Mouse (Mus musculus): Measurements from ENCODE around the gene Plcb3. TPM values are rescaled to one million over a fixed set of nuclear protein-coding genes. Genes with fewer than 3 reads are reported as not detected.

The Plcb3 gene
- total RNA-seq, 1 experiment from 2014 or later: 12.3 TPM

Other genes starting within 250 kb of the Plcb3 start
- 3.3 and 4.8 TPM in 2 replicates for gene Rps6ka4, start 135.8 kb downstream of the Plcb3 start, total RNA-seq (2017)
- 28.1 and 31.2 TPM in 2 replicates for gene Ccdc88b, start 118.3 kb downstream of the Plcb3 start, total RNA-seq (2017)
- 249 and 328 TPM in 2 replicates for gene Trmt112, start 66.8 kb downstream of the Plcb3 start, total RNA-seq (2017)
- gene Prdx5, start 66.4 kb downstream of the Plcb3 start, total RNA-seq (2017): 282 and 414 TPM in 2 replicates
- gene Esrra, start 54.7 kb downstream of the Plcb3 start, total RNA-seq (2017): 15.3 and 16.0 TPM in 2 replicates
- not detected in 2 replicates for gene Catsperz, start 51.1 kb downstream of the Plcb3 start, total RNA-seq (2017)
- not detected in 2 replicates for gene Kcnk4, start 42.0 kb downstream of the Plcb3 start, total RNA-seq (2017)
- gene Bad, start 34.6 kb downstream of the Plcb3 start, total RNA-seq (2017): 21.9 and 30.1 TPM in 2 replicates
- gene Gpr137, start 34.0 kb downstream of the Plcb3 start, total RNA-seq (2017): 19.5 and 20.3 TPM in 2 replicates
- 89.4 and 98.0 TPM in 2 replicates for gene Ppp1r14b, start 1.5 kb downstream of the Plcb3 start, total RNA-seq (2017)
- gene Fkbp2, start 4.0 kb upstream of the Plcb3 start, total RNA-seq (2017): 67.0 and 99.5 TPM in 2 replicates
- 6.4 and 9.2 TPM in 2 replicates for gene Vegfb, start 11.2 kb upstream of the Plcb3 start, total RNA-seq (2017)
- 7.7 and 20.5 TPM in 2 replicates for gene Dnajc4, start 16.1 kb upstream of the Plcb3 start, total RNA-seq (2017)
- 8.5 and 9.9 TPM in 2 replicates for gene Nudt22, start 19.6 kb upstream of the Plcb3 start, total RNA-seq (2017)
- gene Trpt1, start 19.7 kb upstream of the Plcb3 start, total RNA-seq (2017): 1.6 and 2.2 TPM in 2 replicates
- gene Fermt3, start 43.0 kb upstream of the Plcb3 start, total RNA-seq (2017): 198 and 220 TPM in 2 replicates
- gene Stip1, start 63.5 kb upstream of the Plcb3 start, total RNA-seq (2017): 162 and 250 TPM in 2 replicates
- gene Macrod1, start 80.3 kb upstream of the Plcb3 start, total RNA-seq (2017): 5.2 and 11.2 TPM in 2 replicates
- not detected in 2 replicates for gene Flrt1, start 129.3 kb upstream of the Plcb3 start, total RNA-seq (2017)
- gene Otub1, start 229.8 kb upstream of the Plcb3 start, total RNA-seq (2017): 72.4 and 74.3 TPM in 2 replicates
- 361 and 451 TPM in 2 replicates for gene Cox8a, start 241.1 kb upstream of the Plcb3 start, total RNA-seq (2017)